Mouse (Mus musculus) limb, embryonic 14.5 days (tissue): ENCODE measurements at regions not wholly inside any gene's neighbourhood (a gene's known extent, or its start where the extent isn't known, plus 50 kb on each side); places are given as distances from the start of the nearest gene placed in this dataset.

Experiments used
- ATAC-seq: fragments of 200-750 bp; cut with Nextera tagmentation; 2 replicates; pipeline ENCODE4 v1.8.0; 2017; ENCODE audit warnings: low read depth, moderate number of reproducible peaks, moderate TSS enrichment; ENCODE audit not compliant: low FRiP score
- DNase-seq: peaks from one replicate; pipeline ENCODE4 v3.0.0-alpha.2; 2015; ENCODE audit warnings: low spot score
- H3K27ac ChIP-seq: fragments of 300-500 bp; sonication (generic); replicated peaks from 2 replicates; pipeline ENCODE4 v1.5.1; 2014; ENCODE audit warnings: low read depth, mild to moderate bottlenecking, low read length, moderate library complexity, mixed read lengths
- H3K27me3 ChIP-seq: fragments of 300-500 bp; sonication (generic); 2 replicates; pipeline ENCODE4 v1.6.1; 2014; ENCODE audit warnings: low read length, mixed read lengths; ENCODE audit not compliant: control insufficient read depth, insufficient read depth
- H3K36me3 ChIP-seq: fragments of 300-500 bp; sonication (generic); 2 replicates; pipeline ENCODE4 v1.6.1; 2014; ENCODE audit warnings: mild to moderate bottlenecking, low read length, moderate library complexity, mixed read lengths; ENCODE audit not compliant: control insufficient read depth, insufficient read depth
- H3K4me1 ChIP-seq: fragments of 300-500 bp; sonication (generic); 2 replicates; pipeline ENCODE4 v1.6.1; 2014; ENCODE audit warnings: antibody characterized with exemption, low read length, mixed read lengths; ENCODE audit not compliant: control insufficient read depth, insufficient read depth
- H3K4me2 ChIP-seq: fragments of 300-500 bp; sonication (generic); replicated peaks from 2 replicates; pipeline ENCODE4 v1.6.1; 2014; ENCODE audit warnings: low read depth, mild to moderate bottlenecking, low read length, moderate library complexity; ENCODE audit not compliant: severe bottlenecking
- H3K4me3 ChIP-seq: fragments of 300-500 bp; sonication (generic); replicated peaks from 2 replicates; pipeline ENCODE4 v1.5.1; 2014; ENCODE audit warnings: low read length
- H3K9ac ChIP-seq: fragments of 300-500 bp; sonication (generic); 2 replicates; pipeline ENCODE4 v1.6.1; 2014; ENCODE audit warnings: mild to moderate bottlenecking, low read depth, low read length, moderate library complexity; ENCODE audit not compliant: severe bottlenecking
- H3K9me3 ChIP-seq: fragments of 300-500 bp; sonication (generic); 2 replicates; pipeline ENCODE4 v1.6.1; 2016; ENCODE audit warnings: low read length; ENCODE audit not compliant: control insufficient read depth
- POLR2A ChIP-seq: fragments of 200-500 bp; IDR thresholded peaks from 2 replicates; pipeline ENCODE4 v1.8.0; 2012; ENCODE audit warnings: inconsistent platforms, mild to moderate bottlenecking, moderate library complexity, borderline replicate concordance; ENCODE audit not compliant: insufficient read depth, insufficient read length; ENCODE audit errors: extremely low read depth
- WGBS: fragments of 180-500 bp; shearing (Covaris S2); extraction: QIAGEN DNeasy Blood & Tissue Kit; methylation state at CpG from one replicate; pipeline ENCODE4 v1.1.7; 2014; 5-methylcytosine and 5-hydroxymethylcytosine counted together

DNA sequence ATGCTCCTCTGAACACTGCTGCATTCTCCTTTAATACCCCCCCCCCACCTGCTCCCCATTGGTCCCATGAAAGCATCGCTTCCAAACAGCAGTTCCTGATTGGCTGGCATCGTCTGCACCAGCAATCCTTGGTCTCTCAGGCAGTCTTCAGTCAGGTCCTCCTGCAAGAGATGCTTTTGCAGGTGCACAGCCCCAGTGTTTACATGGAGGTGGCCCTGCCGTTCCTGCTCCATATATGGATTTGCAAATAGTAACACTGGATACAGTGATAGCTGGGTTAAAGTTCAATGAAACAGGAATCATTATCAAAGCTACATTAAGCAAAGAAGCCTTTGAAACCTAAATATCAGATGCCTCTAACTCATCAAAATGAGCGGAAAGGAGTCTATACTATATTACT lies 170.1 kb upstream of the Fat1 start:
- Histone ChIP-seq H3K4me2 (no peak overlapping the region), H3K27ac (no peak overlapping the region), H3K27me3 (no peaks in the 10 kb centered on the region), H3K36me3 (no peaks in the 10 kb centered on the region), H3K4me3 (no peak overlapping the region), H3K9ac (no peak overlapping the region), H3K4me1 (0 out of 2 replicates have a peak, but pooled peaks cover 2% of the 10 kb centered on the region), H3K9me3 (no peaks in the 10 kb centered on the region)
- WGBS: 80% methylated on average over 4 of the region's 4 CpGs
- DNase-seq (no peak), ATAC-seq (no peak)
- no peak for TF ChIP-seq POLR2A

- WGBS: 68% methylated on average over 5 of the region's 5 CpGs
- no peaks in the 10 kb centered on the region for H3K27me3 ChIP-seq
- no peak overlapping the region for H3K27ac ChIP-seq
- H3K9me3 ChIP-seq: no peaks in the 10 kb centered on the region
- DNase-seq (no peak), ATAC-seq (no peak)
- no peaks in the 10 kb centered on the region for H3K36me3 ChIP-seq
- 0 out of 2 replicates have a peak, but pooled peaks cover 2% of the 10 kb centered on the region for H3K4me1 ChIP-seq
- no peak overlapping the region for H3K4me2 ChIP-seq
- no peak overlapping the region for H3K9ac ChIP-seq
- H3K4me3 ChIP-seq: no peak overlapping the region
- TF ChIP-seq POLR2A: no peak
Observed at GRCm38 (mm10) chr8:44765677-44766076, 169.6 kb upstream of the Fat1 start.

DNA sequence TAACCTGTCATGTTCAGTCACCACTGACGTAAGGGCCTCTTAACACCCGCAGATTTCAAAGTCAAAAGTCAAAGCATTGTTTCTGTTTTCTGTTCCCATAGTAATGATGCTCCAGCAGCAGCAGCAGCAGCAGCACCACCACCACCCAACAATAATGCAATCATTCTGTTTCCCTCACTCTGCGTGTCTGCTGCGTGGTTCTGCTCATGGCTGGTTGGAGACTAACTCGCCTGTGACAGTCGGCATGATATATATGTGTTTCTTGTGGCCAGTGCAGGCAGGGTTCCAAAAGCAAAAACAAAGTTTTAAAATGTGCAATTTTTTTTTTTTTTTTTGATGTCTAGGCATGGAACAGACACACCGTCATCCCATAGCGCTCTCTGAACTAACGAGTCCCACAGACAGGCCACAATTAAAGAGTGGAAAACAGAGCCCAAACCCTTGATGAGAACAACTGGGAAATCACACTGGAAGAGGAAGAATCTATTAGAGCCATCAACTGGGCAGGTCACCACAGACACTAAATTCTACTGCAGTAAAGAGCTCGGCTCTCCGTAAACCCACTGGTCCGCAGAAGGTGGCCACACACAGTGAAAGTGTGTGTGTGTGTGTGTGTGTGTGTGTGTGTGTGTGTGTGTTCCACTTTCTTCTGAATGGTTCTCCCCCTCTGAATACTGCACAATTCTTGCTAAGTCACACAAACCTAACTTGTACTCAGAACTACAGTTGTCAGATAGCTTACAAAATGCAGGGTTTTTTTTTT lies 169.0 kb upstream of the Fat1 start:
- ATAC-seq (no peak), DNase-seq (no peak)
- no peak overlapping the region for H3K27ac ChIP-seq
- H3K9me3 ChIP-seq: no peaks in the 10 kb centered on the region
- TF ChIP-seq POLR2A: no peak
- no peaks in the 10 kb centered on the region for H3K27me3 ChIP-seq
- 42% methylated on average over 12 of the region's 12 CpGs for WGBS
- H3K4me1 ChIP-seq: 0 out of 2 replicates have a peak, but pooled peaks cover 2% of the 10 kb centered on the region
- H3K36me3 ChIP-seq: no peaks in the 10 kb centered on the region
- H3K4me2 ChIP-seq: no peak overlapping the region
- H3K9ac ChIP-seq: no peak overlapping the region
- no peak overlapping the region for H3K4me3 ChIP-seq

DNA sequence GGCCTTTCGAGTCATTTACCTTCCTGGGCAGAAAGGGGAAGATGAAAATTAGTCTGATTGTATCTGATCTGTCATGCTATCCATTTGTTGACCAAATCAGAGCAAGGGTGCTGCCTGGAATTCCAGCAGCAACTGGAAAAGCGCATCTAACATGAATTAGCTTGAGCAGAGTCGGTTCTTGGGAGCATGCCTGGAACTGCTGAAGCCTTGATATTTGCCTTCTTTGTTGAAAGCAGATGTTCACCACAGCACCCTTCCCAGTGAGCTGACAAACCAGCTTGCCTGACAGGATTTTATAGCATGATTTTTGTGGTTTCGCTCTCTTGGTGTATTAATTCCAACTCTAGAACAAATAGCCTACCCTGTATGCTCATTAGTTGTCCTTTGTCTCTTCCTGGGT lies 168.0 kb upstream of the Fat1 start:
- Histone ChIP-seq H3K36me3 (no peaks in the 10 kb centered on the region), H3K27me3 (no peaks in the 10 kb centered on the region), H3K9me3 (no peaks in the 10 kb centered on the region), H3K9ac (no peak overlapping the region), H3K4me3 (no peak overlapping the region), H3K4me1 (0 out of 2 replicates have a peak, but pooled peaks cover 2% of the 10 kb centered on the region), H3K27ac (no peak overlapping the region), H3K4me2 (no peak overlapping the region)
- peak; percentile 71 for DNase-seq
- TF ChIP-seq POLR2A: no peak
- ATAC-seq: no peak
- 52% methylated on average over 4 of the region's 4 CpGs for WGBS

DNA sequence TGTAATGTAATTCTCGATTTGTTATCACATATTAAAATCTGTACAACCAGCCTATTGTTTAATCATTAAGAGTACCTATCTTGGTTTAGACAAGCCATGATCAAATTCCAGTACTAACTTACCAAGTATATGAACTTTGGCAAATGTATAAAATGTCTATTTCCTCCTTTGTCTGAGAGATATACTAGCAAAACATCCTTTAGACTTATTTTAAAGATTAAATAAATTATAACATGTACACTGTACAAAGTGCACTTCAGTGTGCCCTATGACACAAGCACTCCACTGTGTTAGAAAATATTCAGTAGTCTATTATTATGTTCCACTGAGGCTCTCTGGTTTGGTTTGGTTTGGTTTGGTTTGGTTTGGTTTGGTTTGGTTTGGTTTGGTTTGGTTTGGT lies 156.0 kb upstream of the Fat1 start:
- no peak for DNase-seq
- TF ChIP-seq POLR2A: no peak

More for the DNA sequence above, 156.0 kb upstream of the Fat1 start:
- Histone ChIP-seq H3K4me3 (no peak overlapping the region), H3K4me2 (no peak overlapping the region), H3K9ac (no peak overlapping the region), H3K27ac (no peak overlapping the region), H3K27me3 (no peaks in the 10 kb centered on the region), H3K4me1 (no peaks in the 10 kb centered on the region), H3K36me3 (no peaks in the 10 kb centered on the region), H3K9me3 (no peaks in the 10 kb centered on the region)
- no peak for ATAC-seq
- WGBS: 82% methylated on average over 1 of the region's 1 CpGs
